Mouse (Mus musculus) megakaryocyte, embryonic 14.5 days (primary cell): ENCODE data around the gene Pmvk.

Source experiments
- FLI1 ChIP-seq: IDR thresholded peaks from 2 replicates; pipeline ENCODE4 v1.6.1; 2012; ENCODE audit warnings: low read length, inconsistent platforms, mixed read lengths
- GATA1 ChIP-seq: IDR thresholded peaks from 3 replicates; pipeline ENCODE4 v1.6.1; 2012; ENCODE audit warnings: mixed read lengths, low read length, inconsistent platforms, borderline replicate concordance

DNA sequence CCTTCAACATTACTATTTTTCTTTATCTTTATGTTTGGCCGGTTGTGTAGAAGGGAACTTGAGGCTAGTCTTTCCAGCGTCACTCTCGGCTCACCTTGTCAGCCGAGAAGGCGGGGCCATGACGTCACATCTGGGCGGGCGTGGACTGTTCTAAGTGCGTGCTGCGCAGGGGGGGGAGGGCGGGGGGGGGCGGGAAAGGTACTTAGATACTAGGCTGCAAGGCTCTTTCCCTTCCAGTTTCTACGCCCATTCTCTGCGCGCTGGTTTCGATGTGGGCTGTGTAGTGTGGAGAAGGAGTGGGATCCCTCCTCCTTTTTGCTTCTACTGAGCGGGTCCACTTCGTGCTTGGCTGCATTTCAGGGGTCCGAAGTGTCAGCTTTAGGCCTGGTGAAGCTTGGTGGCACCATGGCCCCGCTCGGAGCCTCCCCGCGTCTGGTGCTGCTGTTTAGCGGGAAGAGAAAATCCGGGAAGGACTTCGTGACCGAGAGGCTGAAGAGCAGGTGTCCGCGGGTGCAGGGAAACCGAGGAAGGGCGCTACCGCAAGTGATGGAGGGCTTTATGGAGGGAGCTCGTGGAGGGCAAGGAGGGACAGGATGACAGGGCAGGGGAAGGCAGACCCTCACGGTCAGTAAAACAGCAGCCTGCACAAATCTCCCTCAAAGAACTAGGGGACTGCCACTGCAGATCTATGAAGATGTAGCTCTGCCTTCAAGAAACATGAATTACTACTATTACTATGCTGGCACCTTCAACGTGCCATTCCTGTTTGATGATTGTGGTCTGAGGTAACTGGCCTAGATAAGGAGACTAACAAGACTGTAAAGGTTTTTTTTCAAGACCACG lies 4.8 kb downstream of the Pmvk start:
- TF ChIP-seq GATA1, result no peak
- TF ChIP-seq FLI1, result no peak
